Mouse (Mus musculus) G1E (cell line): ENCODE data around the gene Trak1.

Experiments
- CTCF ChIP-seq: IDR thresholded peaks from 2 replicates; pipeline ENCODE4 v1.5.1; 2012; ENCODE audit warnings: low read depth, low read length, inconsistent platforms, mixed read lengths
- GATA1 ChIP-seq: IDR thresholded peaks from 2 replicates; pipeline ENCODE4 v1.6.1; 2012; ENCODE audit warnings: borderline replicate concordance, low read length, inconsistent platforms, mixed read lengths
- POLR2AphosphoS5 ChIP-seq: IDR thresholded peaks from 2 replicates; pipeline ENCODE4 v1.6.1; 2012; ENCODE audit warnings: low read depth, low read length, inconsistent platforms; ENCODE audit not compliant: insufficient replicate concordance

GRCm38 (mm10) chr9:121321118-121321517 lies 23.8 kb downstream of the Trak1 start:
- TF ChIP-seq CTCF: no peak
- no peak for TF ChIP-seq GATA1
- TF ChIP-seq POLR2AphosphoS5: no peak
